Mouse (Mus musculus): ENCODE results near the gene Vps72. TPM values are rescaled to one million over a fixed set of nuclear protein-coding genes. Genes with fewer than 3 reads are reported as not detected.
"Not testable (repeated sequence)": the region's sequence is repeated elsewhere in the genome, so short reads cannot be mapped to it uniquely, and the experiment has no call there.

The Vps72 gene
- total RNA-seq (2015; ENCODE audit: low replicate concordance) (8.5 and 19.4 TPM in 2 replicates), total RNA-seq (2017; ENCODE audit: low replicate concordance) (14.6 and 18.8 TPM in 2 replicates)

- ATAC-seq (replicated peaks; ENCODE audit: low FRiP score, poor library complexity, severe bottlenecking) = peak; percentile 70
Observed at GRCm38 (mm10) chr3:95110911-95111726, at the start of gene Vps72. TSS of gene Vps72 (plus strand) at chr3:95111022.

DNA sequence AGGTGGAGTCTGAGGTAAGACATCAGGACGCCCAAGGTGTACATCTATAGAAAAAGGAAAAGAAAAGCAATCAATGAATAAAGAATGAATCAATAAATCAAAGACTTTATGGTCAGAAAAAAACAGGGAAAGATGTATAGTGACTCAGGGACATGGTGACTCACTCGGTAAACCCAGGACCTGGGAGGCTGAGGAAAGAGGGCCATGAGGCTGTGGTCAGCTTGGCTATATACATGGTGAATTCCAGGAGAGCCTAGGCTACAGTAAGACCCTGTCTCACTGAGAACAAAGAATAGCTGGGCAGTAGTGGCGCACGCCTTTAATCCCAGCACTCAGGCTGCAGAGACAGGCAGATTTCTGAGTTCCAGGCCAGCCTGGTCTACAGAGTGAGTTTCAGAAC lies 47.1 kb upstream of the Vps72 start:
- ATAC-seq (replicated peaks; ENCODE audit: low FRiP score, poor library complexity, severe bottlenecking) = no peak

DNA sequence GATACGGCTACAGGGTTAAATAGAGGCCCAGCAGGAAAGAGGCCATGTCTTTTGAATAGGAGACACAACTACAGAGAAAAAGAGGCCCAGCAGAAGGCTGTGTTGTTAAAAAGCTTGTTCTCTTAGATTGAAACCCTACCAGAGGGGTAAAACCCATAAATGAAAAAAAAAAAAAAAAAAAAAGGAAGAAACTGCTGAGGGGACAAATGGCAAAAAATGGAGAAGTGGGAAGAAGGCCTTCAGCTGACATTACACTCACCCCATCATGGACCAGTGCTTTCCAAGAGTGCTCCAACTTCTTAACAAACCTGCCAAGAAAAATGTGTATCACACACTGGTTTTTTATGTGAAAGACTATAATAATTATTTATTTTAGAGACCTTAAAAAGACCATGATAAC lies 45.3 kb upstream of the Vps72 start:
- no peak for ATAC-seq (replicated peaks; ENCODE audit: low FRiP score, poor library complexity, severe bottlenecking)

GRCm38 (mm10) chr3:95066095-95066494 lies 44.7 kb upstream of the Vps72 start:
- ATAC-seq (replicated peaks; ENCODE audit: low FRiP score, poor library complexity, severe bottlenecking) = no peak

GRCm38 (mm10) chr3:95066570-95066969 lies 44.3 kb upstream of the Vps72 start:
- no peak for ATAC-seq (replicated peaks; ENCODE audit: low FRiP score, poor library complexity, severe bottlenecking)

- ATAC-seq (replicated peaks; ENCODE audit: low FRiP score, poor library complexity, severe bottlenecking) = no peak
Observed at GRCm38 (mm10) chr3:95071606-95072005, 39.2 kb upstream of the Vps72 start.

DNA sequence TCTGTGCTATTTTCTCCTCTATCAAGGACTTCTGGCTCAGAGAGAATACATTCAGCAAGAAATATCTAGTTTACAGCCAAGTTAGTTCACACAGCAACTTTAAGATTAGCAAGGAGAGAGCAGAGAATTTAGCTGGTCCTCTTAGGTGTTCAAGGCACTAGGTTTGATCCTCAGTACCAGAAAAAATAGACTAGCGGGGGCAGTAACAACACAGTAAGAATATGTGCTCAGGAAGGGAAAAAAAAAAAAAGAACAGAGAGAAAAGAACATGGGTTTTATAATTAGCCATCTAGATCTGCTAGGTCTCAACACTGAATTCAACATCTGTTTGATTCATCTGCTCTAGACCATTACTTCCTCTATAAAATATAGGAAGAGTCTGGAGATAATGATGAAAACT lies 22.8 kb upstream of the Vps72 start:
- ATAC-seq (replicated peaks; ENCODE audit: low FRiP score, poor library complexity, severe bottlenecking) = no peak

- no peak for ATAC-seq (replicated peaks; ENCODE audit: low FRiP score, poor library complexity, severe bottlenecking)
Observed at GRCm38 (mm10) chr3:95100854-95101253, 10.0 kb upstream of the Vps72 start.

- ATAC-seq (replicated peaks; ENCODE audit: low FRiP score, poor library complexity, severe bottlenecking) = no peak
Observed at GRCm38 (mm10) chr3:95105121-95105520, 5.7 kb upstream of the Vps72 start.

DNA sequence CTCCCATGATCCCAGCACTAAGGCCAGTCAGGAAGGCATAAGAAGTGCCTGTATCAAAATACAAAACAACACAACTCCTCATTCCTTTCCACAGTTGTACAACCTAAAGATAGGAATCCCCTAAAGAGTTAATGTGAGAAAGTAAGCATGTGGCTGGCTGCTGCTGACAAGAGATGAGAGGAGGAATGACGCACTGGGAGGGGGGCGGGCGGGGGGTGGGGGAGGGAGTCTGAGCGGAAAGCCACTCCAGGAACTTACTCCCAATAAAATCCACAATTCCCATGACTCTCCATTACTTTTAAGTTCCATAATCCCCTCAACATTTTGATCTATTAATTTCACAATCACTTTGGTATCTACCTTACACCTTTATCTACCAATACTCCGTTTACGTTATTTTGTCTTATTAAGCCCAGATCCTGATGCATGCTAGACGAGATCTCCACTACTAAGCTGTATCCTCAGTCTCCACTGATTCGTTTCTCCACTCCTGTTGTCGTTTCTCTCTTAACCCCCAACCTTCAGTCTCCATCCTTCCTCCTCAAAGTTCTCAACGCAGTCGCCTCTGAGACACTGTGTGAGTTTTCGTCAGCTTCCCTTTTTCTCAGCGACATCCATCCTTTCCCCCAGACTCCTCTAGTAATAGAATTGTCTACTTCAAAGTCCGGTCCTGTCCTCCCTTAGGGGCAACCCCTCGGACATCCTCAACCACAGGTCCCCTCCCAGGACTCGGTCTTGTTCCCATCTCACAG lies 5.1 kb upstream of the Vps72 start:
- peak; percentile 8; the same call in 1 of the 2 replicates for ATAC-seq (replicated peaks; ENCODE audit: low FRiP score, poor library complexity, severe bottlenecking)

GRCm38 (mm10) chr3:95106338-95107117 lies 4.3 kb upstream of the Vps72 start, which contains the start of gene Pip5k1a:
TSS of gene Pip5k1a (minus strand) at chr3:95106930.
- peak; percentile 77 for ATAC-seq (replicated peaks; ENCODE audit: low FRiP score, poor library complexity, severe bottlenecking)

- ATAC-seq (replicated peaks; ENCODE audit: low FRiP score, poor library complexity, severe bottlenecking) = not testable (repeated sequence)
Observed at GRCm38 (mm10) chr3:95107308-95107707, 3.5 kb upstream of the Vps72 start.

- no peak for ATAC-seq (replicated peaks; ENCODE audit: low FRiP score, poor library complexity, severe bottlenecking)
Observed at GRCm38 (mm10) chr3:95107898-95108297, 2.9 kb upstream of the Vps72 start.

DNA sequence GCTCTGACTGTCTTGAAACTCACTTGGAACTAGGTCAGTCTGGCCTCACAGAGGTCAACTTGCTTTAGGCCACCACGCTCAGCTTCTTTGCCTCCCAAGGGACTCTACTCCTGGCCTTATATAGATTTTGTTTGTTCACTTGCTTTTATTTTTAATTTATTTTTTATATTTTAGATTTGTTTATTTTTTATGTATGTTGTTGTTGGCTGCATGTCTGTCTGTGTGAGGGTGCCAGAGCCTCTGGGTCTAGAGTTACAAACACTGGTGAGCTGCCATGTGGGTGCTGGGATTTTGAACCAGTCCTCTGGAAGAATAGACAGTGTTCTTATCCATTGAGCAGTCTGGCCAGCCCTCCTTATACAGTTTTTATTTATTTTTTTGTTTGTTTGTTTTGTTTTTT lies 1.9 kb downstream of the Vps72 start:
- ATAC-seq (replicated peaks; ENCODE audit: low FRiP score, poor library complexity, severe bottlenecking) = no peak

- ATAC-seq (replicated peaks; ENCODE audit: low FRiP score, poor library complexity, severe bottlenecking) = no peak
Observed at GRCm38 (mm10) chr3:95117751-95118150, 6.9 kb downstream of the Vps72 start.

DNA sequence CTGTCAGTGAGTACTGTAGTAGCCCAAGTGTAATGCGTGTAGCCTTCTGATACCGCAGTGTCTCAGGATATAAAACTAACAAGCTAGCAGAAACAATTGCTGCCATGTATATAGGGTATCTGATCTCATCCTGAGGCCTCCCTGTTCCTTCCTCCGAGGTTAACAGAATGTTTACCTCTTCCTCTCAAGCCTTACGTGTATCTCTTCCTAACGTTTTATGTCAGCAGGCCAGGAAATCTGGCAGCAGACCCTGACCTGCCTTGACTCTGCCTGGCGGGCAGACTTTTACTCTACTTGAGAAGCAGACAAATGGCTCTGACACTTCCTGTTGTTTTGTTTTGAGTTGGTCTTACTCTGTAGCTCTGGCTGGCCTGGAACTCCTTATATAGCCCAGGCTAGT lies 10.8 kb downstream of the Vps72 start:
- no peak for ATAC-seq (replicated peaks; ENCODE audit: low FRiP score, poor library complexity, severe bottlenecking)

GRCm38 (mm10) chr3:95124246-95124645 lies 13.4 kb downstream of the Vps72 start, which contains the start of gene Tmod4:
TSS of gene Tmod4 (plus strand) at chr3:95124476.
- ATAC-seq (replicated peaks; ENCODE audit: low FRiP score, poor library complexity, severe bottlenecking) = peak; percentile 63

- ATAC-seq (replicated peaks; ENCODE audit: low FRiP score, poor library complexity, severe bottlenecking) = no peak
Observed at GRCm38 (mm10) chr3:95124972-95125371, 14.2 kb downstream of the Vps72 start.

- no peak for ATAC-seq (replicated peaks; ENCODE audit: low FRiP score, poor library complexity, severe bottlenecking)
Observed at GRCm38 (mm10) chr3:95129226-95129651, 18.4 kb downstream of the Vps72 start.

GRCm38 (mm10) chr3:95130081-95130480 lies 19.3 kb downstream of the Vps72 start:
- ATAC-seq (replicated peaks; ENCODE audit: low FRiP score, poor library complexity, severe bottlenecking) = no peak
